Mouse (Mus musculus) liver, adult 2 months (tissue): ENCODE data around the gene Cdr2. TPM values are rescaled to one million over a fixed set of nuclear protein-coding genes. Genes with fewer than 3 reads are reported as not detected.
A peak's percentile ranks its signal among the peaks of the same experiment; 100 is the strongest.
"Not testable (repeated sequence)": the region's sequence is repeated elsewhere in the genome, so short reads cannot be mapped to it uniquely, and the experiment has no call there.

Source experiments
- DNase-seq: peaks from one replicate; pipeline ENCODE4 v3.0.0-alpha.2; 2011; ENCODE audit warnings: low read depth, low spot score; ENCODE audit errors: extremely low read depth
- H3K27ac ChIP-seq: fragments of 200-500 bp; replicated peaks from 2 replicates; pipeline ENCODE4 v1.5.1; 2012; ENCODE audit warnings: low read depth, mild to moderate bottlenecking, control low read depth, inconsistent platforms, low read length; ENCODE audit not compliant: insufficient read depth
- H3K27me3 ChIP-seq: fragments of 200-500 bp; 2 replicates; pipeline ENCODE4 v1.6.1; 2012; ENCODE audit warnings: mild to moderate bottlenecking, moderate library complexity, low read length, inconsistent platforms; ENCODE audit not compliant: control insufficient read depth, insufficient read depth
- H3K36me3 ChIP-seq: fragments of 200-500 bp; 2 replicates; pipeline ENCODE4 v1.6.1; 2012; ENCODE audit warnings: low read length, inconsistent platforms; ENCODE audit not compliant: control insufficient read depth, insufficient read depth
- H3K4me1 ChIP-seq: fragments of 200-500 bp; 2 replicates; pipeline ENCODE4 v1.6.1; 2011; ENCODE audit warnings: low read length; ENCODE audit not compliant: control insufficient read depth, insufficient read depth
- H3K4me3 ChIP-seq: fragments of 200-500 bp; 2 replicates; pipeline ENCODE4 v1.5.1; 2011; ENCODE audit warnings: low read depth, mild to moderate bottlenecking, control low read depth, low read length, moderate library complexity; ENCODE audit not compliant: insufficient read depth
- H3K79me2 ChIP-seq: fragments of 200-500 bp; 2 replicates; pipeline ENCODE4 v1.6.1; 2012; ENCODE audit warnings: inconsistent platforms, mild to moderate bottlenecking, low read length, moderate library complexity; ENCODE audit not compliant: control insufficient read depth, insufficient read depth
- H3K9ac ChIP-seq: fragments of 200-500 bp; 2 replicates; pipeline ENCODE4 v1.6.1; 2012; ENCODE audit warnings: low read depth, mild to moderate bottlenecking, control low read depth, inconsistent platforms, low read length
- CTCF ChIP-seq: fragments of 200-500 bp; IDR thresholded peaks from 2 replicates; pipeline ENCODE4 v1.5.1; 2011; ENCODE audit warnings: low read depth, low read length, control low read depth
- POLR2A ChIP-seq: fragments of 200-500 bp; IDR thresholded peaks from 2 replicates; pipeline ENCODE4 v1.6.1; 2011; ENCODE audit warnings: low read length, control low read depth; ENCODE audit not compliant: insufficient read depth; ENCODE audit errors: extremely low read depth
- WGBS: fragments of 180-500 bp; shearing (Covaris S2); methylation state at CpG from one replicate; pipeline ENCODE4 v1.1.7; 2018; 5-methylcytosine and 5-hydroxymethylcytosine counted together
- polyA plus RNA-seq: library from polyadenylated mRNA; depleted of rRNA; stranded (reverse); fragments of >200 nt; gene quantifications from 2 replicates; pipeline ENCODE4 v1.2.3, GENCODE M21; 2012
- total RNA-seq: library from RNA; depleted of rRNA; stranded (reverse); fragments of >200 nt; gene quantifications from 2 replicates; pipeline ENCODE4 v1.2.3, GENCODE M21; 2014

Cdr2 gene
- total and polyA plus RNA-seq, 2 experiments: 0.49 to 0.74 TPM

DNA sequence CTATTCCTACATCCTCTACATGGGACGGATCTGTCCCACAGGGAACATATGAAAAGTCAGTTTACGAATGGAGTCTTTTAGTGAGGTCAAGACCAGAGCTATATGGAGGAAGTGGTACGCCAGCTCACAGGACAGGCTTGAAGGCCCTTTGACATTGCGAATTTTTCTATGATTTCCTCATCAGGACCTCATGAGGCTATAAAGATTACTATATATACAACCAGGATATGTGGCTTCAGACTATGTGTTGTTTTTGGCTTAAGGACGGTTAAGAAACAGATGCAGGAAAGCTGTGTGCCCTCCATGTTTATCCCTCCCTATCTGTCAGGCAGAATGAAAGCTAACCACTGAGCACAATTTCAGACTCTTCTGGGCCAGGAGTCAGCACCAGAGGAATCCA is 19.0 kb downstream of the Cdr2 start:
- TF ChIP-seq CTCF: no peak
- TF ChIP-seq POLR2A: no peak
- 84% methylated on average over 5 of the region's 5 CpGs for WGBS
- Histone ChIP-seq H3K4me3 (no peak overlapping the region), H3K27ac (no peak overlapping the region), H3K9ac (no peak overlapping the region), H3K79me2 (no peaks in the 10 kb centered on the region), H3K27me3 (no peaks in the 10 kb centered on the region), H3K4me1 (no peaks in the 10 kb centered on the region), H3K36me3 (no peaks in the 10 kb centered on the region)
- DNase-seq: no peak

DNA sequence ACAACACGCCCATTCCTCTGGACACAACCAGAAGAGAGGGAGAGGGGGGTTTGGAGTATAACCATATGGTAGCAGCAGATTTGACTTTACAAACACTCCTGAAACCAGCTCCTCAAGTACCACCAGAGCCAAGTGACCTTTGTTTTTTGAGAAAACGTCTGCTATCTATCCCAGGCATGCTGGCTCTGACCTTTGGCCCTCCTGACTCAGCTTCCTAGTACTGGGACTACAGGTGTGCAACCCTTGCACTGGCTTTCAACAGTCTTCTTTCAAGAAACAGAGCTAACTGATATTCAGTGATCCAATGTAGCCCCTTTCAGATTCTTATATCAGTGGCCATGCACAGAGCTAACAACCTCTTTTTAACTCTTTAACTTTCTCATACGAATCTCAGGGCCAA is 20.2 kb downstream of the Cdr2 start:
- WGBS: 61% methylated on average over 3 of the region's 3 CpGs
- peak; percentile 23 for DNase-seq
- no peaks in the 10 kb centered on the region for H3K79me2 ChIP-seq
- no peak for TF ChIP-seq POLR2A
- no peak for TF ChIP-seq CTCF
- H3K4me3 ChIP-seq: no peak overlapping the region
- H3K27ac ChIP-seq: no peak overlapping the region
- no peaks in the 10 kb centered on the region for H3K36me3 ChIP-seq
- H3K9ac ChIP-seq: no peak overlapping the region
- no peaks in the 10 kb centered on the region for H3K4me1 ChIP-seq
- no peaks in the 10 kb centered on the region for H3K27me3 ChIP-seq

DNA sequence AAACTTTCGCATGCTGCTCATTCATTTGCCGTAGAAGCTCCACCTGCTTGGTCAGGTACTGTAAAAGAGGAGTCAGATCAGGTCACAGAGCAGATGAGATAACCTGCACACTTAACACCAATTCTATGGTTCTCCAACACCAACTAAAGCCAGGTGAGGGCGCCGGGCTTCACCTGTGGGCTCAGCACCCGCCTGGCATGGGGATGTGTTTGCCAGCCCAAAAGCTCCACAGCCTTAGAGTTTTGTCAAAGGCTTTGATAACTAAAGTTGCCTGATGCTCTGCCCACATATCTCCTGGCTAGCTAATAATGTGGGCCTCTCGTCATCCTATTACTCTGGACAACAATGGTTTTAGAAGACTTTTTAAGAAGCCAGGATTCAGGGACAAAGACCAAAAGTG is 21.5 kb downstream of the Cdr2 start:
- TF ChIP-seq POLR2A (no peak), CTCF (peak; percentile 16; the same call in 1 of the 2 replicates)
- Histone ChIP-seq H3K4me1 (no peaks in the 10 kb centered on the region), H3K36me3 (no peaks in the 10 kb centered on the region), H3K4me3 (no peak overlapping the region), H3K27me3 (no peaks in the 10 kb centered on the region), H3K9ac (no peak overlapping the region), H3K79me2 (no peaks in the 10 kb centered on the region), H3K27ac (no peak overlapping the region)
- WGBS: 84% methylated on average over 6 of the region's 6 CpGs
- DNase-seq: no peak

GRCm38 (mm10) chr7:120960116-120960515 is 22.0 kb downstream of the Cdr2 start:
- Histone ChIP-seq H3K4me3 (no peak overlapping the region), H3K36me3 (no peaks in the 10 kb centered on the region), H3K27ac (no peak overlapping the region), H3K9ac (no peak overlapping the region), H3K4me1 (no peaks in the 10 kb centered on the region), H3K27me3 (no peaks in the 10 kb centered on the region), H3K79me2 (no peaks in the 10 kb centered on the region)
- WGBS: 89% methylated on average over 2 of the region's 2 CpGs
- no peak for DNase-seq
- TF ChIP-seq POLR2A (no peak), CTCF (no peak)

- H3K4me3 ChIP-seq, DNase-seq, H3K9ac ChIP-seq, H3K79me2 ChIP-seq, H3K27ac ChIP-seq, H3K36me3 ChIP-seq, H3K4me1 ChIP-seq, H3K27me3 ChIP-seq: not testable (repeated sequence)
- 84% methylated on average over 7 of the region's 7 CpGs for WGBS
These were observed 28.5 kb downstream of the Cdr2 start for GRCm38 (mm10) chr7:120953591-120953990.

DNA sequence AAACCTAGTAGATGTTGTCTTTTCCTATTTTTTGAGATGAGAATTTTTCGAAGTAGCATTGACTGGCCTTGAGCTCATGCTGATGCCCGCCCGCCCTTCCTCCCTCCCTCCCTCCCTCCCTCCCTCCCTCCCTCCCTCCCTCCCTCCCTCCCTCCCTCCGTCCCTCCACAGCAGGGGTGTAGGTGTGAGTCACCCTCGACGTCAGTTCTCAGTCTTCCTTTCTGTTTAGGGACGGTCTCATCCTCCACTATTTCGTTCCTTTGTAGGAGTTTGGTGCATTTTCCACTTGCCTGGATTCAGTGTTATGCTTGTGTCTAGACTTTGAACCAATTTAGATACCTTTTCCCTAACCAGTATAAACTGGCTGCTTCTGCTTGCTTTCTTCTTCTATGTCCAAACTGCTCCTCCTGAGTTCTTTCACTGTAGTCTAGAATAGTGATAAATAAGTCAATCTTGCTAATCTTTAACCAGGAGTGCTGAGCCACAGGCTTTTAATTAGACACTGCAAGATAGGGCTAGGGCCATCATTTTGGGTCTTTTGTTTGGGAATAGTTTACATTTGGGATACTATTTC is 38.1 kb downstream of the Cdr2 start:
- no peaks in the 10 kb centered on the region for H3K27me3 ChIP-seq
- TF ChIP-seq POLR2A (no peak), CTCF (no peak)
- H3K4me1 ChIP-seq: no peaks in the 10 kb centered on the region
- no peak for DNase-seq
- 64% methylated on average over 7 of the region's 8 CpGs for WGBS
- no peak overlapping the region for H3K9ac ChIP-seq
- no peak overlapping the region for H3K4me3 ChIP-seq
- no peak overlapping the region for H3K27ac ChIP-seq
- peaks cover 36% of the 10 kb centered on the region for H3K36me3 ChIP-seq
- H3K79me2 ChIP-seq: no peaks in the 10 kb centered on the region
